Mouse (Mus musculus) layer of hippocampus, adult 8-10 months (tissue): ENCODE results near the gene G3bp2. TPM values are rescaled to one million over a fixed set of nuclear protein-coding genes. Genes with fewer than 3 reads are reported as not detected.
A peak's percentile ranks its signal among the peaks of the same experiment; 100 is the strongest.
"Not testable (repeated sequence)": the region's sequence is repeated elsewhere in the genome, so short reads cannot be mapped to it uniquely, and the experiment has no call there.

Source experiments
- DNase-seq, 2 experiments: peaks; one replicate each; pipeline ENCODE4 v3.0.0; 2022; ENCODE audit warnings: low spot score in 2 of 2
- total RNA-seq, 4 experiments: library from RNA; stranded (reverse); gene quantifications; 2 replicates each; pipeline ENCODE4 v1.2.4; 2022

G3bp2 gene
- 100 to 1,000 TPM; 212 to 259 (median 233) TPM for total RNA-seq

- DNase-seq = peak; percentile 95
Measured at GRCm38 (mm10) chr5:92083417-92084038, at the start of gene G3bp2. TSS of gene G3bp2 (minus strand) at chr5:92083719.

GRCm38 (mm10) chr5:92133006-92133405 lies 49.5 kb upstream of the G3bp2 start:
- DNase-seq = not testable (repeated sequence)

GRCm38 (mm10) chr5:92132127-92132526 lies 48.6 kb upstream of the G3bp2 start:
- DNase-seq = no peak

GRCm38 (mm10) chr5:92130040-92130682 lies 46.6 kb upstream of the G3bp2 start:
- DNase-seq = no peak

- no peak for DNase-seq
Measured at GRCm38 (mm10) chr5:92129321-92129768, 45.8 kb upstream of the G3bp2 start.

GRCm38 (mm10) chr5:92128570-92128969 lies 45.1 kb upstream of the G3bp2 start:
- no peak for DNase-seq

- no peak for DNase-seq
Measured at GRCm38 (mm10) chr5:92127751-92128150, 44.2 kb upstream of the G3bp2 start.

GRCm38 (mm10) chr5:92127141-92127625 lies 43.7 kb upstream of the G3bp2 start:
- no peak for DNase-seq

- no peak for DNase-seq
Measured at GRCm38 (mm10) chr5:92125446-92125845, 41.9 kb upstream of the G3bp2 start.

GRCm38 (mm10) chr5:92121636-92122035 lies 38.1 kb upstream of the G3bp2 start:
- DNase-seq = no peak

GRCm38 (mm10) chr5:92117823-92118403 lies 34.4 kb upstream of the G3bp2 start:
- DNase-seq = peak; percentile 62 to 72

GRCm38 (mm10) chr5:92114939-92115338 lies 31.4 kb upstream of the G3bp2 start:
- no peak for DNase-seq

GRCm38 (mm10) chr5:92114223-92114622 lies 30.7 kb upstream of the G3bp2 start:
- DNase-seq = no peak

- no peak for DNase-seq
Measured at GRCm38 (mm10) chr5:92113484-92113883, 30.0 kb upstream of the G3bp2 start.

GRCm38 (mm10) chr5:92112585-92112984 lies 29.1 kb upstream of the G3bp2 start:
- DNase-seq = no peak

- DNase-seq = no peak
Measured at GRCm38 (mm10) chr5:92112175-92112574, 28.7 kb upstream of the G3bp2 start.

GRCm38 (mm10) chr5:92110818-92111355 lies 27.4 kb upstream of the G3bp2 start:
- DNase-seq = no peak

- no peak for DNase-seq
Measured at GRCm38 (mm10) chr5:92107282-92107681, 23.8 kb upstream of the G3bp2 start.

- DNase-seq = peak in 1 of 2 experiments; percentile 30
Measured at GRCm38 (mm10) chr5:92106327-92107125, 23.0 kb upstream of the G3bp2 start.

- DNase-seq = no peak
Measured at GRCm38 (mm10) chr5:92103816-92104415, 20.4 kb upstream of the G3bp2 start.

GRCm38 (mm10) chr5:92103062-92103461 lies 19.5 kb upstream of the G3bp2 start:
- no peak for DNase-seq
